Mouse (Mus musculus) cerebellum, adult 2 months (tissue): ENCODE measurements around the gene Gm43552. TPM values are rescaled to one million over a fixed set of nuclear protein-coding genes. Genes with fewer than 3 reads are reported as not detected.
"Not testable (repeated sequence)": the region's sequence is repeated elsewhere in the genome, so short reads cannot be mapped to it uniquely, and the experiment has no call there.

Experiments
- DNase-seq, 2 experiments: peaks; one replicate each; pipeline ENCODE4 v3.0.0; 2021
- H3K27ac ChIP-seq: fragments of 200-500 bp; 2 replicates; pipeline ENCODE4 v1.5.1; 2012; ENCODE audit warnings: low read length, control low read depth, inconsistent platforms; ENCODE audit not compliant: insufficient read depth
- H3K27me3 ChIP-seq: fragments of 200-500 bp; 2 replicates; pipeline ENCODE4 v1.6.1; 2012; ENCODE audit warnings: inconsistent platforms, mild to moderate bottlenecking, low read length, moderate library complexity; ENCODE audit not compliant: control insufficient read depth, insufficient read depth
- H3K4me1 ChIP-seq: fragments of 200-500 bp; 2 replicates; pipeline ENCODE4 v1.6.1; 2011; ENCODE audit warnings: low read length; ENCODE audit not compliant: control insufficient read depth, insufficient read depth
- H3K4me3 ChIP-seq: fragments of 200-500 bp; replicated peaks from 2 replicates; pipeline ENCODE3; 2011; ENCODE audit warnings: mild to moderate bottlenecking, low read depth, low read length, control low read depth; ENCODE audit not compliant: insufficient read depth
- CTCF ChIP-seq: fragments of 200-500 bp; IDR thresholded peaks from 2 replicates; pipeline ENCODE4 v1.5.1; 2011; ENCODE audit warnings: low read depth, mild to moderate bottlenecking, control low read depth, low read length, moderate library complexity, borderline replicate concordance; ENCODE audit not compliant: insufficient read depth
- POLR2A ChIP-seq: fragments of 200-500 bp; IDR thresholded peaks from 2 replicates; pipeline ENCODE4 v1.6.1; 2011; ENCODE audit warnings: low read length, control low read depth, borderline replicate concordance; ENCODE audit not compliant: insufficient read depth
- WGBS: fragments of 180-500 bp; shearing (Covaris S2); methylation state at CpG from one replicate; pipeline ENCODE4 v1.1.7; 2018; 5-methylcytosine and 5-hydroxymethylcytosine counted together
- polyA plus RNA-seq: library from polyadenylated mRNA; depleted of rRNA; stranded (reverse); fragments of >200 nt; gene quantifications from 2 replicates; pipeline ENCODE4 v1.2.3, GENCODE M21; 2012

Gene Gm43552
- polyA plus RNA-seq, 1 experiment = not detected

GRCm38 (mm10) chr5:65486514-65486913, 6.1 kb downstream of the Gm43552 start:
- no peak for DNase-seq
- no peak overlapping the region for H3K27ac ChIP-seq
- no peak overlapping the region for H3K4me3 ChIP-seq
- 76% methylated on average over 2 of the region's 2 CpGs for WGBS
- no peaks in the 10 kb centered on the region for H3K27me3 ChIP-seq
- TF ChIP-seq POLR2A (no peak), CTCF (no peak)
- H3K4me1 ChIP-seq = peaks cover 15% of the 10 kb centered on the region; the same call in 1 of the 2 replicates

GRCm38 (mm10) chr5:65482996-65483395, 9.6 kb downstream of the Gm43552 start:
- TF ChIP-seq CTCF = no peak
- TF ChIP-seq POLR2A = no peak
- H3K27me3 ChIP-seq = no peaks in the 10 kb centered on the region
- WGBS = 86% methylated on average over 4 of the region's 4 CpGs
- H3K27ac ChIP-seq = no peak overlapping the region
- peaks cover 15% of the 10 kb centered on the region for H3K4me1 ChIP-seq
- no peak for DNase-seq
- no peak overlapping the region for H3K4me3 ChIP-seq

GRCm38 (mm10) chr5:65480511-65480910, 12.1 kb downstream of the Gm43552 start:
- no peak overlapping the region for H3K27ac ChIP-seq
- H3K4me3 ChIP-seq = no peak overlapping the region
- WGBS = 62% methylated on average over 4 of the region's 4 CpGs
- peaks cover 3% of the 10 kb centered on the region for H3K4me1 ChIP-seq
- H3K27me3 ChIP-seq = no peaks in the 10 kb centered on the region
- TF ChIP-seq CTCF = no peak
- TF ChIP-seq POLR2A = no peak
- DNase-seq = no peak

- no peak for DNase-seq
- WGBS = 91% methylated on average over 9 of the region's 9 CpGs
- no peak for TF ChIP-seq POLR2A
- TF ChIP-seq CTCF = no peak
These were observed 12.8 kb downstream of the Gm43552 start for GRCm38 (mm10) chr5:65479681-65480445.

GRCm38 (mm10) chr5:65478224-65478623, 14.4 kb downstream of the Gm43552 start:
- Histone ChIP-seq H3K4me3 (no peak overlapping the region), H3K27me3 (no peaks in the 10 kb centered on the region), H3K4me1 (no peaks in the 10 kb centered on the region; the same call in 1 of the 2 replicates), H3K27ac (no peak overlapping the region)
- 57% methylated on average over 4 of the region's 4 CpGs for WGBS
- TF ChIP-seq POLR2A (no peak), CTCF (peak; percentile 52; the same call in 1 of the 2 replicates)
- DNase-seq = peak; percentile 46 to 63

More at GRCm38 (mm10) chr5:65479681-65480445, 12.8 kb downstream of the Gm43552 start:
- no peaks in the 10 kb centered on the region for H3K27me3 ChIP-seq
- no peak overlapping the region for H3K27ac ChIP-seq
- peaks cover 3% of the 10 kb centered on the region for H3K4me1 ChIP-seq
- H3K4me3 ChIP-seq = no peak overlapping the region

GRCm38 (mm10) chr5:65476739-65477138, 15.9 kb downstream of the Gm43552 start:
- WGBS = 93% methylated on average over 4 of the region's 4 CpGs

GRCm38 (mm10) chr5:65475806-65476205, 16.8 kb downstream of the Gm43552 start:
- no peaks in the 10 kb centered on the region for H3K27me3 ChIP-seq
- 80% methylated on average over 2 of the region's 2 CpGs for WGBS

More at GRCm38 (mm10) chr5:65476739-65477138, 15.9 kb downstream of the Gm43552 start:
- not testable (repeated sequence) for H3K27me3 ChIP-seq, H3K27ac ChIP-seq, DNase-seq, H3K4me1 ChIP-seq, H3K4me3 ChIP-seq

GRCm38 (mm10) chr5:65469766-65470165, 22.9 kb downstream of the Gm43552 start:
- no peak for TF ChIP-seq POLR2A
- no peak for TF ChIP-seq CTCF
- H3K4me1 ChIP-seq = peaks cover 12% of the 10 kb centered on the region
- H3K27ac ChIP-seq = no peak overlapping the region
- no peaks in the 10 kb centered on the region for H3K27me3 ChIP-seq
- WGBS = 22% methylated on average over 6 of the region's 6 CpGs
- peak; percentile 41 to 83 for DNase-seq
- H3K4me3 ChIP-seq = no peak overlapping the region

More at GRCm38 (mm10) chr5:65475806-65476205, 16.8 kb downstream of the Gm43552 start:
- H3K27ac ChIP-seq = no peak overlapping the region
- peaks cover 8% of the 10 kb centered on the region for H3K4me1 ChIP-seq
- no peak overlapping the region for H3K4me3 ChIP-seq
- TF ChIP-seq POLR2A (no peak), CTCF (no peak)
- no peak for DNase-seq
